Mouse (Mus musculus): ENCODE data around the gene Sdr42e1.

The Sdr42e1 gene

DNA sequence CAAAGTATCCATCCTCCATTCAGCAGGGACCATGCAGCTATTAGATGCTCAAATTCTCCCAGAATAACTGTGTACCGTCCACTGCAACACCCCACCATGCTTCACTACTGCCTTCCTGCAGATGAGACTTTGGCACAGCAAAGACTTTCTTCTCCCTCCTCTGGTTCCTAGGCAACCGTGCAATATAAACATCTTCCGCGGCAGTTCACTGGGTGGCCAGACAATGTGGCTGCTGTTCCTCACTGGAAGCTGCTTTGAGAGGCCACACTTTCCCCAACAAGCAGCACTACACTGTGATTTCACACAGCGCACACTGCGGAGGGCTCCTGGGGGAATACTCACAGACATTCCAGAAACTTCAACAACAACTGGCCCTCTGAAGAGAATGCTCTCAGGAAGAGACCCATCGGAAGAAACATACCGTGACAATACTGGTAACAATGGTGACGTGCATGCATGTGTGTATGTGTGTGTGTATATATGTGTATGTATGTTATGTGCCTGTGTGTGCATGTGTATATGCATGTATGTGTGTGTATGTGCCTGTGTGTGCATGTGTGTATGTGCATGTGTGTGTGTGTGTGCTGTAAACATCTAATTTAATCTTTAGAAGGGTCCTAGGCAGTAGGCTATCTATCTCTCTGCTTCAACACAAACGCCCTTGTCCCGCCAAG lies 13.0 kb downstream of the Sdr42e1 start:
- DNase-seq (ENCODE audit: low read depth, low spot score), result peak; percentile 49

DNA sequence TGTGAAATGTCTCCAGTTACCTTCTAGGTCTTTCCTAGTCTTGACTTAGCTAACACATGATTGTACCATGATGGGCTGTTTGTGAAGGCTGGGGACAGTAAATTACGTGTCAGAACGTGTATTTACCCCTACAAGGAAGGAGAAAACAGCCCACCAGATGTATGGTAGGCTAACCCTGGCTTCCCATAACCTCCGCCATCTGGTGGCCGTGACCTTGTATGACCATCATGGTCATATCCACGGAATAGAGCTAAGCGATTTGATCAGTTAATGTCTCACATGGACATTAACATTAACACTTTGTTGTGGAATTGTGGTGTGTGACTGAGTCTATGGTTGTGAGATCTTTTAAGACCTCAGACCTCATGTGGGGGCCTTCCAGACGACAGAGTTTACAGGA lies 14.5 kb downstream of the Sdr42e1 start:
- no peak for DNase-seq (ENCODE audit: low read depth, low spot score)

DNA sequence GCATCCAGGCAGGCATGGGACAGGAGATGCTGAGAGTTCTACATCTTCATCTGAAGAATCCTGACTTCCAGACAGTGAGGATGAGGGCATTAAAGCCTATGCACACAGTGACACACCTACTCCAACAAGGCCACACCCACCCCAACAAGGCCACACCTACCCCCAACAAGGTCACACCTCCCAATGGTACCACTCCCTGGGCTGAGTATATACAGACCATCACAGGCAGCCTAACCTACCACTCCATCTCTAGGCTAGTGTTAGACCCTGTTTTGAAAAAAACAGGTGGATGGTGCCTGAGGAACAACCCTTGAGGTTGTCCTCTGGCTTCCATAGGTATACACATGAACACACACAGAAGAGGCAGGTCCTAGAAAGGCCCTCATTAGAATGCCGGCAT lies 21.2 kb downstream of the Sdr42e1 start:
- no peak for DNase-seq (ENCODE audit: low read depth, low spot score)

DNA sequence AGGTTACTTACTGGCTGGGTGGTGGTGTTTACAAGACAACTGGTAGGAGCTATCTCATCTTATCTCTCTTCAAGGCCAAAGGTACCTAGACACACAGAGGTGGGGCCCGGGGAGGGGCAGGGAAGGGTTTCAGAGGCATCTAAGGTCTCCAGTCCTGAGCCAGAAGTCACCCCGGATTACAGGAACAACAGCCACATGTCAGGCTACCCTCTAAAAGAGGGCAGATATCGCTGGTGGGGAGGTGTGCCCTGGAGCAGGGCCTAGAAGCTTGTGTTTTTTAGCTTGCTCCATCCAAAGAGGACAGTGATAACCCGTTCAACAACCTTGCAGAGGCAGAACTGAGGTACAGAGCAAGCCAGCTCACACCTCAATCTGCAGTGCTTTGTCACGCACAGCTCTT lies 27.0 kb downstream of the Sdr42e1 start:
- DNase-seq (ENCODE audit: low read depth, low spot score), result no peak

DNA sequence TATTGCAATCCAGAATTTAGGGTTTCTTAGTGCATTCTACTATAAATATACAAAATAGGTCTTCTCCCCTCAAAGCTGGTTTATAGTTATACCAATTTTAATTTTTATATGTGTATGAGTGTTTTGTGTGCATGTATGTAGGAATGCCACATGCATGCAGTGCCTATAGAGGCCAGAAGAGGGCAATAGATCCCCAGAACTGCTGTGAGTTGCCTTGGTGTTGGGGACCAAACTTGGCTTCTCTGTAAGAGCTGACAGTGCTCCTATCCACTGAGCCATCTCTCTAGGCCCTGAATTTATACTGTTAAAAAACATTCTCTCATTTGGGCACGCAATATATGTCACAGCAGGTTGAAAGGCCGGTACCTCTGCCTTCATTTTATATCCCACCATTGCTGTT lies 27.5 kb downstream of the Sdr42e1 start:
- peak; percentile 51 for DNase-seq (ENCODE audit: low read depth, low spot score)

DNA sequence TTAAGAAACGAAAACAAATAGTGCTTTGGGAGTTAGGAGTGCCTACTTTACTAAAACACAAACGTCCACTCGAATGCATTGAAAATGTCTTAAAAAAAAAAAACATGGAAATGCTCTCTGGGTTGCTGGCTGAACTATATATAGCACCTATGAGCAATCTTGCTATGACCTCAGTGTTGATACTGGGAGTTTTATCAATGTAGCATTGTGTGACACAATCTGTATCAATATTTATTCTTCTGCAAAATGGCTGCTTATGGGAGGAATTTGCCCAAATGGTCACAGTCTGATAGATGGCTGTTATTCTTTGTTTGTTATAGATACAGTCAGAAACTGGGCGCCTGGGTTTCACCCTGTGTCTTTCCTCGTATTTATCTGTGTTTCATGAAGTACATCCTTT lies 28.0 kb downstream of the Sdr42e1 start:
- DNase-seq (ENCODE audit: low read depth, low spot score), result no peak

DNA sequence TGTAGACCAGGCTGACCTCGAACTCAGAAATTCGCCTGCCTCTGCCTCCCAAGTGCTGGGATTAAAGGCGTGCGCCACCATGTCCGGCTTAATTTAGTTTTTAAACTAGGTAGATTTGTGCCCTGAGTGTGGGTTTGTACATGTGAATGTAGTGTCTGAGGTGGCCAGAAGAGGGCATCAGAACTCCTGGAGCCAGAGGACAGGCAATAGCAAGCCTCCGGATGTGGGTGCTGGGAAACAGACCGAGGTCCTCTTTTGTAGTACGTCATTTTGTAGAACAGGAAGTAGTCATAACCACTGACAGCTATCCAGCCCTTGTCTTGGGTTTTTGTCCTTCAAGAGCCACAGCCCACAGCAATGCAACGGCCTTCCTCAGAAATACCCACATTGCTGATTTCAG lies 33.9 kb downstream of the Sdr42e1 start:
- DNase-seq (ENCODE audit: low read depth, low spot score), result no peak

DNA sequence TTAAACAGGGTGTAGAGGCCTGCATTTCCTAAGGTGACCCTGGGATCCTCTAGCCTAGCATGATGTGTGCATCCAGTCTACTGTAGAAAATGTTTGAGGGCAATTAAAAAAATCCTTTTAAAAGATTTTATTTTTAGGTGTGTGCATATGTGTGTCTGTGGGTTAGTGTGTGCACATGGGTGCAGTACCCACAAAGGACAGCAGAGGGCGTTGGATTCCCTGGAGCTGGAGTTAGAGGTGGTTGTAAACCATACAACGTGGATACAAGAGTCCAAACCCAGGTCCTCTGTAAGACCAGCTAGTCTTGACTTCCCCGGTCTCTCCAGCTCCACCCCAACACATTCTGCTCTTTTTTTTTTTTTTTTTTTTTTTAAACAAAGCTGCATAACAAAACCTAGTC lies 36.0 kb downstream of the Sdr42e1 start:
- no peak for DNase-seq (ENCODE audit: low read depth, low spot score)

DNA sequence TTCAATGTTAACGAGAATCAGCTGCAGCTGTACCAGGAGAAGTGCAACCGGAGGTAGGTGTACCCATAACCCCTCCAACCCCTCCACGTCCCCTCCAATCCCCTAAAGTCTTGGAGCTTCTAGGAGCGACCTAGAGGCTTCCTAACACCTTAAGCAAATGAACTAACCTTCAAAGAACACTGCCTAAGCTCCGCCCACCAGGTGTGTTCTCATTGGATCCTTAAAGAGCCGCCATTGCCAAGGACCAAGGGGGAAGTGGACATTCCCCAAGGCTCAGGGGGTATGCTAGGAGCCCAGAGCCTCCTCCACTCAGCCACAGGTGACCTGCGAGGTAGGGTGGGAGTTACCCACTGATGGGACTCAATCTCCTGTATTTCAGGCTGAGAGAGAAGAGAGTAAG lies 39.1 kb downstream of the Sdr42e1 start:
- DNase-seq (ENCODE audit: low read depth, low spot score), result no peak

DNA sequence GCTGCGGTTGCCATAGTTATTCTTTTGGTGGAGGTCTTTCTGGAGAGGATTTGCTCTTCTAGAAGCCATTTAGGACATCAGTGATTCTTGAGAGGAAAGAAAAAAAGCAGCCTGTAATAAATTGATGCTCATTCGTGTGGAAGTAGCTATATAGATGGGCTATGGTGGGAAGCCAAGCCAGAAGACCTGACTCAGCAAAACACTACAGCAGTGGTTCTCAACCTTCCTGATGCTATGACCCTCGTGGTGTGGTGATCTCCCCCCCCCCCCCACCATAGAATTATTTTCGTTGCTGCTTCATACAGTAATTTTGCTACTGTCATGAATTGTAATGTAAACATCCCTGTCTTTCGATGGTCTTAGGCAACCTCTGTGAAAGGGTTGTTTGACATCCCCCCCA lies 41.0 kb downstream of the Sdr42e1 start:
- no peak for DNase-seq (ENCODE audit: low read depth, low spot score)

DNA sequence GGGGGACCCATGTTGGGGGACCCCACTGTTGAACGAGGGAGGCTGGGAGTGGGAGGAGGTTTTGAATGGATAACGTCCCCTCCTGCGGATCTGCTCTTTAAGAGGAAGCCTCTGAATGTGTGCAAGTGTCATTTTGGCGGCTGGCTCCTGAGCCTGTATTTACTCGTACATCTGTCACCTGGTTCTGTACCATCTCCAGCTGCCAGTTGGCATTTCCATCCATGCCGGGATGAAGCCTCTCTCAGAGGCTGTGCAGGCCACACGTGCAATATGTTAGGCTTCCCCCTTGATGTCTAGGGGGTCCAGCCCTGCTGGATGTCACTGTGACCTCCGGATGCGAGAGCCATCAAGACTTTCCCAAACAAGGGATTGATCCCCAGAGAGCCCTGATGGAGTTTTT lies 46.4 kb downstream of the Sdr42e1 start:
- DNase-seq (ENCODE audit: low read depth, low spot score), result no peak

DNA sequence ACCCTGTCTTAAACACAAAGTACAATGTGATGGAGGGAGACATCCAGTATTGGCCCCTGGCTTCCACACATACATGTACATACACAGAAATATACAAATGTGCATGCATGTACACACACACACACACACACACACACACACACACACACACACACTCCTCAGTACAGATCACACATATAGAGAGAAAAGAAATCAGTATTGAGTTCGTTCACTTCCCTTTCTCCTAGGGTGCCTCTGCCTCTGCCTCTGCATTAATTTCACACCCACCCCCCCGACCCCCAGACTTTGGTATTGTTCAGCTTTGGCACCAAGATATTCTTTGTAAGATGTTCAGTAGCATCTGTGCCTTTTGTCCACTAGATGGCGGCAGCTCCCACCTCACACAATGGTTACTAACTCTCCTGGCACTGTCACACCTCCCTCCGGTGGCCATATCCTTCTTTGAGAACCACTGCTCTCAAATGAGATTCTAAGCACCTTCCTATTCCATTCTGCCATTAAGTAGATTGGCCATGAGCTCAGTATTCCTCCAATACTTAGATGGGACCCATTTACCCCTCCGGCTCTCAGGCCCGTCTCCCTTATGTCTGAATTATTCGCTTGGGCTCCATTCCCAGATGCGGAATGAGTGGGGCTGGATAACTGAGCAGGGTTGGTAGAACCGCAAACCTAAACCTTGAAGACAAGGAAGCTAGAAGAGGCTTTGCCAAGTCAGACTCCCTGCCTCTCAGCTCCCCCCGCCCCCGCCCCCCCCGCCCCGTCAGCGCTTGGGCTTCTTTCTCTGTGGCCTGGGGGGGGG lies 47.2 kb downstream of the Sdr42e1 start:
- peak; percentile 43 for DNase-seq (ENCODE audit: low read depth, low spot score)

DNA sequence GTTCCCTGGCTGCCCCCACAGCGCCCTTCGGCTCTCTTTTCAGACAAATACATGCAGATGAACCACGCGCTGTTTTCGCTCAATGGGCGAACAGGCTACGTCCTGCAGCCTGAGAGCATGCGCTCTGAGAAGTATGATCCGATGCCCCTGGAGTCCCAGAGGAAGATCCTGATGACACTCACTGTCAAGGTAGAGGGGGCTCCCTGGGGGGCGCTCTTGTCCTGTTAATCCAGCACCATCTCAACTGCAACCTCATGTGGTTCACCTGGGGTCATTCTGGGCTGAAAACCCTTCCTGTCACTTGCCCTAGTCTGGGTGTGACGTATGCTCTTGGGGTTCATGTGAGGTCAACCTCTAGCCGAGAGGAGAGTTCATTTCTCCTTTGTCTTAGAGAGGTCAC lies 60.6 kb downstream of the Sdr42e1 start:
- no peak for DNase-seq (ENCODE audit: low read depth, low spot score)

All from embryo, embryonic 11.5 days (tissue).